Mouse (Mus musculus) gastrocnemius, adult 8-10 months (tissue): ENCODE measurements around the gene BC030867. TPM values are rescaled to one million over a fixed set of nuclear protein-coding genes. Genes with fewer than 3 reads are reported as not detected.
A peak's percentile ranks its signal among the peaks of the same experiment; 100 is the strongest.

Source experiments
- DNase-seq, 2 experiments: peaks; one replicate each; pipeline ENCODE4 v3.0.0; 2022; ENCODE audit warnings: low spot score in 2 of 2
- total RNA-seq, 4 experiments: library from RNA; stranded (reverse); gene quantifications; 2 replicates each; pipeline ENCODE4 v1.2.4; 2022

BC030867 gene
- total RNA-seq, 4 experiments from 2014 or later = not detected

GRCm38 (mm10) chr11:102221243-102221953, 27.3 kb upstream of the BC030867 start:
- no peak for DNase-seq

DNA sequence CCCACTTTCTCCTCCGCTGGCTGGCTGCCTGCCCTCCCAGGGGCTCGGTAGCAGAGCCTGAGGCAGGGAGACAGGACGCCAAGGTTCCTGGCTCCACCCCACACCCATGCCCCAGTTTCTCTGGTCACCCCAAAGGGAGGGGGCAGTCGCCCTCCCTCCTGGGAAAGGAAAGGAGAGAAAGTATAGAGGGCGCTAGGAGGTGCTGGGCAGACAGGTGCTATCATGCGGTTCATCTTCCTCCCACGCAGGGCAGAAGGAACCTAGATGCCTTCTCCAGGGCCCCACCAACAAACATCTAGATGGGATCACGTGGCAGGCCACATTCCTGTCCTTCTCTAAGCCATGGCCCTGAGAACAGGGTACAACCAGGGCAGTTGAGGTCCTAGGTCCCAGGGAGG, 26.7 kb upstream of the BC030867 start:
- peak in 1 of 2 experiments; percentile 35 for DNase-seq

DNA sequence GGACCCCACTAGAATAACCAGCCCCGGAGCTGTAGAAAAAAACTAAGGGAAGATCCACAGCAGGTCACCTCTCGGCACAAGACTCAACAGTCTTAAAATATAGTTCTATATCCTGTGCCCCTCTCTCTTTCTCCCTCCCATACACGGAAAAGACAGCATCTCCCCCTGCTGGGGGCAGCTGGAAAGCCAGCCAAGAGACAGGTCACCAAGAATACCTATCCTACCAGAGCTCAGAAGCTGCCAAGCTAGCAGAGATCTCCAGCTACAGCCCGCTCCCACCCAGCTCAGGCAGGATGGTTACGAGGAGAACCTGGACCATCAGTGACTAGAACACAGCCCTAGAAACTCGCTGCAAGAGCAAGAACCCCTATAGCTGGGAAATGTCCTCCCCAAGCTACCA, 25.5 kb upstream of the BC030867 start:
- DNase-seq = no peak

DNA sequence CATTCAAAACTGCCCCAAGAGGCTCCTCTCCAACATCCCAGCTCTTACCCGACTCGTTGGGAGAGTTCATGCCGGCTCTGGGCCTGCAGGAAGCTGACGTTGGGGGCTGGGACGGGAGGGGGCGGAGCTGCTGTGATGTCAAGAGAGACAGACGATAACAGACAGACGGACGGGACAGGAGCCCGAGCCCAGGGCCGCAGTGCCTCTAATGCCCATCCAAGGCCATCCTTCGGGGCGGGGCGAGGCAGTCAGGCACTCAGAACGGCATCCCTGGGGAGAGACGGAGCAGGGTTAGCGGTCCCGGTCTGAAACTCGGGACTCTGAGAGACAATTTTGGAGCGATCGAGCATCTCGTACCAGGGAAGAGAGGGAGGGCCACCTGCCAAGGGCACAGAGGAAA, 24.0 kb upstream of the BC030867 start:
- no peak for DNase-seq

DNA sequence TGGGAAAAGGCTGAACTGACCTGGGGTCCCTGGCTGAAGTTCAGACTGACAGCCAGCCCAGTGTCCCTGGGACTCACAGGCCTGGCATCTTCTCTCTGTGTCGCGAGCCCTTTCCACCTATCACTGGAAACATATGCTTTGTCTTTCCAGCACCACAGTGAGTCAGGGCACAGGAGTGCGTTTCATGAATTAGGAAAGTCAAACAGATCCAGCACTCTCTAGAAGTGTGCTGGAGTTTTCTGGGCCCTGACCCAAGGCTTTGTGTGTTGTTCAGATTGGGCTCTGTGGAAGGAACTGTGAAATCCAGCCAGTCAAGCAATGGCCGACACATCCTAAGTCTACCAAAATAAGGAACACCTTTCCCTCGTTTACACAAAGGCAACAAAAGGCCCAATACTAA, 23.5 kb upstream of the BC030867 start:
- no peak for DNase-seq

GRCm38 (mm10) chr11:102226067-102226978, 22.4 kb upstream of the BC030867 start:
- DNase-seq = no peak

DNA sequence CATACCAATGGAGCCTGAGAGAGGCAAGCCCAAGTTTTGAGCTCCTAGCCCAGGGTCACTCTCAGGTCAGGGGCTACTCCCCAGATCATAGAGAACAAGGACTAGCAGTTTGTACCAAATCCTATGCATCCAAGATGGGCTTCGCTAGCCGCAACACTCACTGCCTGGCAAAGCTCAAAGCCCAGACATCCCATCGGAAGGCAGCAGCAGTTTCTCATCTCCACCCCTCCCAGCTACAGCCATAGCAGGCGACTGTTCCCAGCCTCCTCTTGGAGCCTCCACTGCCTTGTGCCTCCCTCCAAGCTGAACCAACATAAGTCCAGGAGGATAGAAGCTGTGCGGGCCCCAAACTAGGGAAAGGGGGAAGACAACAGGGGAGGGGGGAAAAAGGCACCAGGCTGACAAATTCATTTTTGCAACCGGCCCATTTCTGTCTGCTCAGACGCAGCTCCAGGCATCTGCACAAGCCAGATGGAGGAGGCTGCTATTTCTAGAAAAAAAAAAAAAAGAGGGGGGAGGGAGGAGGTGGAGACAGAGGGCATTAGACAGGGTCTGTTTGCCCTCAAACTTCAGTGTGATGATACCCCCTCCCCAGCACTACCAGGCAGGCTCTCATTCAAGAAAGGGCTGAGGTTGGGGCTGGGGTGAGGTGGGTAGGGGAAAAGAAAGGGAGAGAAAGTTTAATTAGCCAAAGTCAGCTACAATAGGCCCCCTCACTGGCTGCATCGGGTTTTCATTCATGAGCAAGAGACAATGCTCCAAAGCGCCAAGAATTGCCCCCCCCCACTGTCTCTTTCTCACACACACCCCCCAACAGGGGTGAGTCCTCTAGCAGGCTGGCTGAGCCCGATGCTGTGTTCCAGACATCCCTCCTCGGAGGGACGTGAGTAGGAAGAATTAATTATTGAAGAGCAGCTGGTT, 21.2 kb upstream of the BC030867 start:
- no peak for DNase-seq

DNA sequence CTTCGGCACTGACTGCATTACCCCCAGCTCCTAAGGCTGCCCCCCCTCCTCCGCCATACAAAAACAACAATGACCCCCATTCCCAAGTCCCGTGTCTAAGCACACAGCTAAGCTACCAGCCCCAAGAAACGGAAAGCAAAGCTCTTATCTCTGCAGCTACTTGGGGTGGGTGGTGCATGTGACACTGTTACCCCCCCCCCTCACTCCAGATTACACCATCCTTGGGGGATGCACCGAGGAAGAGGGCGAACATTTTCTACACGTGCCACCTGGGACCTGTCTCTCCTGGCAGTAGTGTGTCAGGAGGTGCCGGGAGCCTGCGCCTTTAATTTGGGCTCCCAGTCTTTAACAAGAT, 20.5 kb upstream of the BC030867 start:
- no peak for DNase-seq

DNA sequence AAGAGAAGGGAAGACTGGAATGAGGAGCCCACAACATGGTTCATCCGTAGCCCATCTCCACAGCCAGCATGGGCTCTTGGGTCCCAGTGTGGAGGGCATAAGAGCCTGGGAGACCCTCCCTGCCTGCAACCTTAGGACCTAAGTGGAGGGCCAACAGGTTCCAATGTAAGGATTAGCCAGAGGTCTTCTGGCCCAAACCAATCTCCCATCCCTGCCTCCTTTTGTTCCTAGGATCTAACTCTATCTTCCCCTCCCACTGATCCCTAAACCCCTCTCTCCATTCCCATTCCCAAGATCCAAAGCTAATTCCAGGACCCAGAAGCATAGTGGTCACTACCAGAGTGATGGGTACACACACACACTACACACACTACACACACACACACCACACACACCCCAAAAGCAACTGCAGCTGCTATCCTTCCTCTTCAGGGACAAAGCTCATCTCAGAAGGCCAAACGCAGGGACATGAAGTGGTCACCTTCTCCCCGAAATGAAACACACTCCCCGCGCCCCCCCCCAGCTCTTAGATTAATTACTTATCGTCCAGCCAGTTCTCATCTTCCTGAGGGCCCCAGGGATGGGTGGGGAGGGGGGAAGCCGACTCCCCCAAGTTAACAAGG, 19.9 kb upstream of the BC030867 start:
- no peak for DNase-seq

DNA sequence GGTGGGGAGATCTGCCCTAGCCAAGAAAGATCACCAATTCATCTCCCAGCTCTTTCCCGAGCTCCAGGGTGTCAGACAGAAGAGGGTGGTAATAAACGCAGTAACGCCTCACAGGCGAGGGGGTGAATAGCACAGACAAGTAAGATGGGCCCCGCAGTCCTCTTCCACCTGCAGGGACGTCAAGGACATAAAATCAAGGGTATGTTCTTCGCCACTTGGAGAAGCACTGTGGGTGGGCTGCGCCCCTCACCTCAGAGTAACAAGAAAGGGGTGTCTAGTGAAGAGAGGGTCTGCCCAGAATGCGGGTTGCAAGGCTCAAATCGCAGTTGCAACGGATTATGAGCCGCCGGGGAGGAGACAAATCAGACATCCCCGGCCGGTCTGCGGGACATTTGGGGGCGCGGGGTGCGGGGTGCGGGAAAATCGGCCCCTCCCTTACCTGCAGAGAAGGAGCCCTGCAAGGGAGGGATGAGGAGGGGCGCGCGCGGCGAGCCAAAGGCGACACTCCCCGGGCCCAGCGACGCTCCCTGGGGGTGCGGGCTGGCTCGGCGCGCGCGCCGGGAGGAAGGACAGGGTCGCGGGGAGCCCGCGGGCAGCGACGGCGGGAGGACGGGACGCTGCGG, 19.2 kb upstream of the BC030867 start:
- peak in 1 of 2 experiments; percentile 24 for DNase-seq

DNA sequence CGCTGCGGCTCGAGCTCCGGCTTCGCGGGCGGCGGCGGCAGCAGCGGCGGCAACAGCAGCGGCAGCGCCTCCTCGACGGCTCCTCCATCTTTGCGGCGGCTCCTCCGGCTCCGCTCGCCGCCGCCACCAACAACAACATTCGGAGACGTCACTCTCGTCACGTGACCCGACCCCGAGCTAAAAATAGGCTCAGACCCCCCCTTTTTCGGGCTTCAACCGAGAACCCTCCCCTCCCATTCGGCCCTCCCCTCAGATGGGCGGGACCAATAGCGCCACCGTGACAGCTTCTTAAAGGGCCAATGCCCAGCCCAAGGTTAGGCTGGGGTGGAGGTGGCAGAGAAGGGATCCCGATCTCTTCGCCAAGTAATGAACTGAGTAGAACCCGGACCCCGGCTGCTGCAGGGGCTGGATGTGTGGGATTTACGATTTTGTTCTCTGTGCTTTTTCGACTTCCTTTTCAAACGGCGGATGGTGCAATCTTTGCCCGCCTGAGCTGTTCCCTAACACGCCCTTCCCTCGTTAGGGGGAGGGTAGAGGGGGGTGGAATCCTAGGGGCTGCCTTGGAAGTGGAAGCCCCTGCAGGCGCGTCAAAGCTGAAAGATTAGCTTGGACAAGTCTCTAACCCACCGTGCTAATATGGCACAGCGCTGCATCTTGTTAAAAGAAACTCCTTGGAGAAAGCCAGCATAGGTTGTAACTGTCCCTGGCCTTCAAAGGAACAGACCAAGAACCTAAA, 18.5 kb upstream of the BC030867 start, which contains the start of gene Hdac5:
Hdac5 (minus strand) TSS at position 161 of the 736 bp plus-strand sequence.
- DNase-seq = peak; percentile 96

DNA sequence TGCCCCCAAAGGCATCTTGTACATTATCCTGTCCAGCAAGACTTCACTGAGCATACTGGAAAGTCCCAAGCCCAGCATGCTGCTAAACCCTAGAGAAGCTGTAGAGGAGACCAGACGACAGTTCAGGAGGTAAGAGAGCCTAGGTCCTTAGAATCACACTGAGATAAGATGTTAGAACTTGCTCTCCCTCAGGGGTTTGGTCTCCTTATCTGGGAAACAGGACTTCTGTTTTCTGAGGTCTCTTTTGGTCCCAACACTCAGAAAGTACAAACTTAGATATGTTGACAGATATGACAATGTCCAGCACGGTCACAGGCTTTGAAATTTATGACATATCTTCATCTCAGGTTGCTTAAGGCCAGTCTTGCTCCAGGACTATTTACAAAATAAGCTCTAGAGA, 12.7 kb upstream of the BC030867 start:
- no peak for DNase-seq

GRCm38 (mm10) chr11:102240636-102241035, 8.0 kb upstream of the BC030867 start:
- no peak for DNase-seq

DNA sequence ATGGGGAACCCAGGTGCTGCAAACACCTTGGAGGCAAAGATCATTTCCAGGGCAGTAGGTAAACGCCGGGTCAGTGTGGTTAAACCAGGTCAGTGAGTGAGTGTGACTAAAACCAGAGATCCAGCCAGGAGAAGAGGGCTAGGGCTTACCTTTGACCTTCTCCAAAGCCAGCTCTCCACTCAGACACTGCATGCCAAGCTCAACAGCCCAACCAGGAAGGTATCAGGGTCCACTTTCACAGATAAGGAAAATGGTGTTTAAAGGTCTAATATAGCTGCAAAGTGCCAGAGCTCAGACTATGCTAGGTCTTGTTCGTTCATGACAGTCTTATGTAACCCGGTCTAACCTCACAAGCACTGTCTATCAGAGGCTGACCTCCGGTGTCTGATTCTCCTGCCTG, 7.4 kb upstream of the BC030867 start:
- no peak for DNase-seq

DNA sequence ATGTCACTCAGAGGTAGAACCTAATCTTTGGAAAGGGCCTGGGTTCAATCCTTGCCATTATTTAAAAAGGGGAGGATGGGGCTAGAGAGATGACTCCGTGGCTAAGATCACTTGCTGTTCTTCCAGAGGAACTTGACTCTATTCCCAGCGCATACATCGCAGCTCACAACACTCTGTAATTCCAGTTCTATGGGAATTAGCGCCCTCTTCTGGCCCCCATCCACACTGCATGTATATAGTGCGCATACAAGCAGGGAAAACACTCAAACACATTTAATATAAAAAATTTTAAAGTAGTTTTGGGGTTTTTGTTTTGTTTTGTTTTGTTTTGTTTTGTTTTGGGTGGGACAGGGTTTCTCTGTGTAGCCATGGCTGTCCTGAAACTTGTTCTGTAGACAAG, 6.8 kb upstream of the BC030867 start:
- DNase-seq = no peak

DNA sequence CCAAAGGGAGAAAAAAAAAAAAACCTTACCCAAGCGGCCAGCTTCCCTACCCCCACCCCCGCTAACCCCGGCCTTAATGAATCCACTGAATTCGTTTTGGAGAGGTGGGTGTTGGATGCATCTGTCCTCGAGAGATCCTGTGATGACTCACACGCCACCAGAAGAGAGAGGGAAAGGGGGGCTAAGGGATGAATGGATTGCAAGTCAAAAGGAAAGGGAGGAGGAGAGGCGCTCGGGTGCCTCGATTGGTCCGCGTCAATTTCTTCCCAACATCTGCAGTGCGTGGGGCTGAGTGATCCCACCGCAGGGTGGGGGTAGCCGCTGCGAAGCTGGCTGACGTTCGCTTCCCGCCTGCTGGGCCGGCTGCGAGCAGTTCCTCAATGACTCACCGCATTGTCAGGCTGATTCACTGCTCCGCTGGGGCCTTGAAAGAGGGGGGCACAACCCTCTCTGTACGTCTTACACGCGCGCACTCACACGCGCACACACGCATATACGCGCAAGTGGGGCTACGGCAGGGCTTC, 3.7 kb upstream of the BC030867 start:
- no peak for DNase-seq

DNA sequence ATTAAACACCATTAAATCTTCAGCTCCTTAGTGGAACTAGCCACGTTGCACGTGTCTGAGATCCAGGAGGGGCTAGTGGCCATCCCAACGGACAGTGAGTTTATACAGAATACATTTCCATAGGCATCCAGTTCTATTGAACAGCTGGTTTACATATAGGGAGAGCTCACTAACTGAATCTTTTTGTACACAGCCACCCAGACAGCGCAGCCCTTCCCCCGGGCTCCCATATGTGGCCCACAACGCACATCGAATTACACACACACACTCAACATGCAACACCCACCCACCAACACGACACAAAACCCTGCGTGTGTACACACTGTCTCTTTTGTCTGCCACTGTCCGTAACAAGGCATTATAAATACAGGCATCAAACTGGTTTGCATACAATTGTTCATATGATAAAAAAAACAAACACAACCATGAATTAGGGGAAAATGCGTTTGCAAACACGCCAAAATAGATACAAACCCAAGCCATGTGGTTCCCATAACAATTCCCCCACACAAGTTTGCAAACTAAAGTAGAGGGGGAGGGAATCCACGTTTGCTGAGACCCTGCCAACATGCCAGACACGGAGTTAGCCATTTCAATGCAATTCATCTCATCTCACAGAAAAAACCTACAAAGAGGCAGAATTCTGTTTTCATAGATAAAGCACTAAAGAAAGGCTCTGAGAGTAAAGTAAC, 3.0 kb upstream of the BC030867 start:
- DNase-seq = no peak

GRCm38 (mm10) chr11:102246273-102246635, 2.4 kb upstream of the BC030867 start:
- no peak for DNase-seq

- no peak for DNase-seq
Observed at GRCm38 (mm10) chr11:102246871-102247270, 1.8 kb upstream of the BC030867 start.
